Mouse (Mus musculus) MN1 (cell line): ENCODE measurements around the gene Dhh.

ENCODE experiments used
- DNase-seq: peaks from one replicate; pipeline ENCODE4 v3.0.0-alpha.2; 2016; ENCODE audit warnings: low spot score

Gene Dhh

GRCm38 (mm10) chr15:98916016-98916415, 17.7 kb upstream of the Dhh start:
- no peak for DNase-seq

DNA sequence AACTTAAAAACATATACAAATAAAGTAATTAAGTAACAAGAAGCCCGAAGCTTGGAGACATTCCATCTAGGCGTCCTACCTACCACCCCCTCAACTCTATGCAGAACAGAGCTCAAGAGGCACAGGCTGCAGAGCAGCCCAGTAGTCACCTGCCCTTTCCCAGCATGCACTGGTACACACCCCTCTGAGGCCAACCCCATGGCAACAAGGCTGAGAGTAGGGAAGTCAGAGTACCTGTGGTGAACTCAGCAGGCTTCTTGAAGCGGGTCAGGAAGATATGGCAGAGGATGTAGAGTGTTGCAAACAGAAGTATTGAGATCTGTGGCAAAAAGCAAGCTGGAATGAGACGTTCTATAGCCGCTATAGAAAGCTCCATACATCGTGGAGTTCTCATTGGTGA, 16.6 kb upstream of the Dhh start:
- DNase-seq = no peak

- DNase-seq = peak; percentile 72
Measured at GRCm38 (mm10) chr15:98904692-98905091, 6.4 kb upstream of the Dhh start.

- no peak for DNase-seq
Measured at GRCm38 (mm10) chr15:98902600-98902999, 4.3 kb upstream of the Dhh start.

DNA sequence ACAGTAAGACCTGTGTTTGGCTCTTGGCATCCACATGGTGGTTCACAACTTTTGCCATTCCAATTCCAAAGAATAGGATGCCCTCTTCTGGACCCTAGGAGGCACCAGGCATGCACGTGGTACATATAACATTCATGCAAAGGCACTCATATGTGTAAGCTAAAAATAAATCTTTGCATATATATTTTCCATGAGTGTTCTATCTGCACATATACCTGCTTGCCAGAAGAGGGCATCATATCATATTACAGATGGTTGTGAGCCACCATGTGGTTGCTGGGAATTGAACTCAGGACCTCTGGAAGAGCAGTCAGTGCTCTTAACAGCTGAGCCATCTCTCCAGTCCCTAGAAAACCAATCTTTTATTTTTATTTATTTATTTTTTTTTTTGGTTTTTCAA, 3.2 kb upstream of the Dhh start:
- DNase-seq = no peak

GRCm38 (mm10) chr15:98897495-98897894, 845 bp downstream of the Dhh start:
- peak; percentile 51 for DNase-seq

DNA sequence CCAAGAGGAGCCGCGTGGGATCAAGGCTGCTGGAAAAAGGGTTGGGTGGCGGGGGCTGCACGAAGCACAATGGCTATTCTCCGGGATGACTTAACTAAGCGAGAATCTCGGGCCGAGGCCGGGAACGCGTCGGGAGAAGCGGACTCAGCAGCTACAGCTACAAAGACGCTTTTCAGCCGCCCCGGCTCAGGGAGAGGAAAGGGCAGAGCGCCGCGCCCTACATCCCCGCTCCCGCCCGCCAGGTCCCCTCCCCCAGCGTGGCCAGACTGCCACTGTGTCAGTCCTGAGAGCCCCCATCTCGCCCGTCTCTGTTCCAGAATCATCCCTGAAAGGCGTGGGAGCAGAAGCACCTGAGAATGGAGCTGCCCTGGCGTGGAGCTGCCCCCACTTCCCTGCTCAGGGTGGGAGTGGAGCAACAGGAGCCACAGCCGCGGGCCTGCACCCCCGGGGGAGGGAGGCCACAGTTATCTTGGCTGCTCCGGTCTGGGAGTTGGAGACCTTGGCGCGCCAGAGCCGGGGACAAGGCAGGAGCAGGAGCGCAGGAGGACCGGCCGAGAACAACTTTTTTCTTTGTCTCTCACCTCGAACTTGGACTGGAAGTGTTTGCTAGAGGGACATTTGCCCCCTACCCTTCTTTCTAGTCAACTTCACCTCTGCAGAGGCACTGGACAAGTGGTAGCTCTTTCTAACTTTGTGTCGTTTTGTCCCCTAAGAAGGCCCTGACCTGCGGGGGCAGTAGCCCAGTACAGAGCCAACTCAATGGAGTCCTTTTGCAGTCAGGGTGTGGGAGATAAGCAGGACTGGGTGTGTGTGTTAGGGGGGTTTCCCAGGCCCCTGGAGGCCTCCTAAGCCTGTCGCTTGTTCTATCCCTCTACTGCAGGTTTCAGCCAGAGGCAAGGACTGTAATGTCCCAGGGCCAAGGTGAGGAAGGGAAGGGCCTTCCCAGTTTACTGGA, 2.4 kb downstream of the Dhh start:
- peak; percentile 86 for DNase-seq

DNA sequence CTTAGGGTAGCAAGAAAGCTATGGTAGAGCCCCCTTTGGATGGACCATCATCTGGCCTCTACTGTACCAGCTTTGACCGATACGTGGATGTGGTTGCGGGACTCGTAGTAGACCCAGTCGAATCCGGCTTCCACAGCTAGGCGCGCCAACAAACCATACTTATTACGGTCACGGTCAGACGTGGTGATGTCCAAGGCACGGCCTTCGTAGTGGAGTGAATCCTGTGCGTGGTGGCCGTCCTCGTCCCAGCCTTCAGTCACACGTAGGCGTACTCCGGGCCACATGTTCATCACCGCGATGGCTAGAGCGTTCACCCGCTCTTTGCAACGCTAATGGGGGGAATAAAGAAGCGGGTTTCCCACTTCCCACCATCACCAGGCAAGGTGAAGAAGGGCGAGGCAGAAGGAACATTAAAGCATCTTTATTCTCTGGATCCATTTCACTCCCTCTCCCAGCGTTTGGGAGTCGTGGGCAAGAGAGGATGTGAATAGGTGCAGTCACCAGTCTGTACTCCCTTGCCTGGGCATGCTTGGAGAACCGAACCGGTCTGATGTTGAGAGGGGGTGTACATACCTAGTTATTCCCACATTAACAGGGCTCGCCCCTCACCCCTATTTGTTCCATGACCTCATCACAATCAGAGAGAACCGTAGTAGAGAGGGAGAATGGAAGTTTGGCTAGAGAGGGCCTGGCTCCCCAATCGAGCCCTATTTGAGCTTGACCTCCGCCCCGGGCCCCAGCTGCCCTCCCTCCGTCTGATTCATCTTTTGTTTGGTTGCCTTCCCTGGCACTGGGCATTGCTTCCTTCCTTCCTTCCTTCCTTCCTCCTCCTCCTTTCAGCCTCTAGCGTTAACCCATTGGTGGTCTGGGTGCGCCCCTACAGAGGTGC, 3.4 kb downstream of the Dhh start:
- DNase-seq = peak; percentile 42

DNA sequence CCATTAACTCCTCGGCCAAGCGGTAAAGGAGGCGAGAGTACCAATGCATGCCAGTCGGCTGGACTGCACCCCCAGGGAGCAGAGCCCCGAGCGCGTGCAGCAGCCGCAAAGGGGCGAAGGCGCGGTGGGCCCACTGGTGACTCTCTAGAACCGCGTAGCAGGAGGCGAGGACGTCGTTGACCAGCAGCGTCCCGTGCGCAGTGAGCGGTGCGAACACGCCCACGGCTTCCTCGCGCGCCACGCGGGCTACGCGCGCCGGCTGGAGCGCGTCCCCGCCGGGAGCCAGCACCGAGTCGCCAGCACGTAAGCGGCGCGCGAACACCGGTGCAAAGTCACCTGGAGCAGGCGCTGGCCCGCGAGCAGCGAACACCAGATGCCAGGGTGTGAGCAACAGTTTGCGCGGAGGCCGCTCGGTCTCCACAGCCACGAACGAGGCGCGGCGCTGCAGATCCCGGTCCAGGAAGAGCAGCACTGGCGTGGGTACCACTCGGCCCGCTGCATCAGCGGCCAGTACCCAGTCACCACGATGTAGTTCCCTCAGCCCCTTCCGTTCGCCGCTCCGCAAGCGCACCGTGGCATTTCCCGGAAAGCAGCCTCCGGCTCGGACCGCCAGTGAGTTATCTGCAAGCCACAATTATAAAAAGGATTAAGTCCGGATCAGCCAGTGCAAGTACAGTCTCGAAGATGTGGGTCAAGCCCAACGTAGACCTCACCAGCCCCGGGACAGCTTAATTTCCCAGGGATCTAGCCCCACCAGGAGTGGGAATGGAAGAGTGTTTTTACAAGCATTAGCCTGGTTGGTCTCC, 4.2 kb downstream of the Dhh start, which contains the start of gene Rhebl1:
Gene Rhebl1 (minus strand): TSS at position 601 of the 806 bp plus-strand sequence.
- DNase-seq = peak; percentile 56

DNA sequence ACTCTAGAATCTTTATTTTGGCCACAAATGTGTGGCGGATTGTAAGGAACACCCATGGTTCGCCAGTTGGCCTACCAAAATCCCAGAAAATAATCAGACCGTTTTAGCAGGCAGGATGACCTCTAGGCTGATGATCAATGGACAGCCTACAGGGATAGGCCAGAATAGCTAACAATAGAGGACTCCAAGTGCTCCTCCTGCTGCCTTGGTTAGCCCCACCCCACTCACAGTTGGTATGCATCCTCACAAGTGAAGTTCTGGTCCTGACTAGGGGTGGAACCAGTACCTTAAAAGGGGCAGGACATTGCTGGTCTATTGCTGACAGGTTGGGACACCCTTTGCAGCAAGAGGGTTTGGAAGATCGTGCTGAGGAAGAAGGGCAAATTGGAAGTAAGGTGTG, 5.3 kb downstream of the Dhh start:
- DNase-seq = no peak

GRCm38 (mm10) chr15:98891907-98892606, 6.3 kb downstream of the Dhh start:
- peak; percentile 94 for DNase-seq

DNA sequence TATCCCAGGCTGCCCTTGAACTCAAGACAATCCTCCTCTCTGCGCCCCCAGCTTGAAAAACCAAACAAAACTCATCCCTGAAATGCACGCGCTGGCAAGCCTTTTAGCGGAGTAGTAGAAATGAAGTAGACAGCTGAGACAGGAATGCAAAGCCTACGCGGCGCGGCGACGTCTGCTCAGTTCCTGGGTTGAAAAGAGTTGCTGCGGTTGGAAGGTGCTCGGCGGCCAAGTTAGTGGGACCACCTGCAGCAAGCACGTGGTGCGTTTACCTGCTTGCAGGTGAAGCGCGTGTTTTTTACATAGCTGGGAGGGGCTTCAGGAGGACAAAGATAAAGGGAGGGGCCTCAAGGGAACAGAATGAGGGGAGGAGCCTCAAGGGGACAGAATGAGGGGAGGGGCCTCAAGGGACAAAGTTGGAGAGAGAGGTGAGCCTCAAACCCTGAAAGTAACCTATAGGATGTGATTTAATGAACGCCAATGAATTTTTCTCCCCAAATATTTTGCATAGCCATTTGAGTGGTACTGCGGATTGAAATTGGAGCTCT, 7.1 kb downstream of the Dhh start:
- DNase-seq = no peak

- no peak for DNase-seq
Measured at GRCm38 (mm10) chr15:98887526-98887925, 10.8 kb downstream of the Dhh start.

- no peak for DNase-seq
Measured at GRCm38 (mm10) chr15:98886667-98887387, 11.5 kb downstream of the Dhh start.

DNA sequence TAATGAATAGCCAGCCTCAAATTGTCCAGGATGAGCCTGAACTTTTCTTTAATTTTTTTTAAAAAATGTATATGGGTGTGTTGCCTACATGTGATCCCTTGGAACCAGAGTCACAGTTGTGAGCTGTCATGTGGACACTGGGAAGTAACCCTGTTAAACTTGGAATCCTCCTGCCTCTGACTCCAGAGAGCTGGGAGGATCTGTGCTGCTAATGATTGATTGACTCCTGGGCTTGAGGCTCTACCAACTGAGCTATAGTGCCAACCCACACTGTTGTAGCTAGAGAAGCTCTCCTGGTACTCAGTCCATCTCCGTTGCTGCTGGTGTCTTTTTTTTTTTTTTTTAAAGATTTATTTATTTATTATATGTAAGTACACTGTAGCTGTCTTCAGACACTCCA, 14.2 kb downstream of the Dhh start:
- no peak for DNase-seq

DNA sequence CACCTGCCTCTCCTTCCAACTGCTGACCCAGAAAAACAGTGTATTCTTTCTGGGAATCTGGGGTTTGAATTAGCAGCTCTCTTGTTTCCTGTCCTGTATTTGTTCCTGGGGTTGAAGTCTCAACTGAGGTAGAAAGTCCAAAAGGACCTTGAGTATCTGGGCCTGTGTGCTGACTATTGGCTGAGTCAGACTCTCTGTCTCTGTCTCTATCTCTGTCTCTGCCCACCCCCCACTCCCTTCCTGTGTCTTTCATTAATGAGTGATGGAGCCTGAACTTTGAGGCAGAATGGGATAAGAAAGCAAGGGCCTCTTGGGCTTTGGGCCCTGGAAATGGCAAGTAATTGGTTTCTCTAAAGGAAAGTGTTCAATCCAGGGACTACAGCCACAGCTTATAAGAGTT, 14.7 kb downstream of the Dhh start:
- DNase-seq = no peak

GRCm38 (mm10) chr15:98881656-98882008, 16.7 kb downstream of the Dhh start:
- no peak for DNase-seq

DNA sequence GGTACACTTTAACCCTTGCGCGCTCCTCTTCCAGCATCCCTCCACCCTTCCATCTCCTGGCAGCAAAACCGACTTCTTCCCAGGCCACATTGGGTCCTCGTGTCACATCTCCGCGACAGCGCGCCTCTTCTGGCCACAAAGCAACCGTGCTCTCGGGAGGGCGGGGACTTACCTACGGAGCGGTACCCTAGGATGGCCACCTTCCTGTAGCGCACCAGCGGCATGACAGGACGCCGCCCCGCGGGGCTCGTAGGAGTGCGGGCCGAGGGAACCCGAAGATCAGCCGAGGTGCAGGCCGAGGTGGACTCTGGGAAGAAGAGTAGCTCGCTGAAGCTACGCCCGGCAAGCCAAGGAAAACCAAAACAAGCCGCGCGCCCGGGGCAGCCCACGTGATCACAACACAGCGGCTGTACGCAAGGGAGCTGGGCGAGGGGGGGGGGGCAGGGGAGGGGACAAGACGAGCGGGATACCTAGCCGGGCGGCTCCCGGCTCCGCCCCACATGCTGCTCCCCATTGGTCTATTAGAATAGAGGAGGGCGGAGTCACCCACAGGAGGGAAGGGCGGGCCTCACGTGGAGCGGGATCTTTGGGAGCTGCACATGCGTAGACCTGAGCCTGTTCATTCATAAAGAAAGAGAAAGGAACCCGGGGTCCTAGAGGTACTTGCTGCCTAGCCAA, 17.2 kb downstream of the Dhh start:
- peak; percentile 99 for DNase-seq

DNA sequence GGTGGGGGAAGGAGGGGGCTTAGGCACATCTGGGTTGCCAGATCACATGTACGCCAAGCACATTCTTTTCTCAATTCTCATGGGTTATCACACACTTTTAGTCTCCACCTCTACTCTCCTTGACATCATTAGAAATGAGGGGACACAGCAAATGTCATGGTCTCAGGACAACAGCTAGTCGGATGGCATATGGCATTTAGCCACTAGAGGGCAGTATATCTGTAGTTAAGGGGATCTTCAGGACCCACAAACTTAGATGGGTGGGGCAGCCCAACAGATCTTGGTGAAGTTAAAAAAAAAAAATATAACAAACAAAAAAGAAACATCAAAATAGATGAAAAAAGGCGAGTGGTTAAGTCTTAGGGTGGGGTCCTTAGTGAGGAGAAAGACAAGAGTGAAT, 21.0 kb downstream of the Dhh start:
- DNase-seq = peak; percentile 90
